Mouse (Mus musculus): ENCODE data around the gene Wnt1.
A peak's percentile ranks its signal among the peaks of the same experiment; 100 is the strongest.

Wnt1 gene

DNA sequence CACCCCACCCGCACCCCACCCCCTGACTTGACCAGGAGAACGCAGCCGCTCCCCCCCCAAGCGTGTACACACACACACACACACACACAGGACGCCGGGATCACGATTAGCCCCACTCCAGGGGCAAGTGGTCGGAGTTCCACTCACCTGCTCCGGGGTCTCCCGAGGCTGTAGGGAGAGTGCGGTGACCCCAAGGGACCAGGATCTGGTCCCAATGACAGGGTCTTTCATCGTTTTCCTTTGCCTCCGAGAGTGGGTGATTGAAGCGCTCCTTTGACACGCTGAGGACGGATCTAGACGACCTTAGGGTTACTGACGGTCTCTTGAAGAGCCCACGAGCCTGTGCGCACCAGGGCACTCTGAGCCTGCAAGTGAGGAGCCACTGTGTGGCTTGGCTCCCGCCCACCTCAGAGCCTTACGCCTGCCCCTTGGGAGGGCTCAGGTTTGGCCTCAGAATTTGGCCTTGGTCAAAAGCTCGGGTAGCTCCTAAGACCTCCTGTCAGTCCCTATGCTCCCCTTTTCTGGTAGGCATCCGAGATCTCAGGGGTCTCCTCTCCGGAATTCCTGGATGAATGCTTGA is 11.4 kb upstream of the Wnt1 start:
- no peak for DNase-seq (ENCODE audit: low read depth)

GRCm38 (mm10) chr15:98778806-98779205 is 10.9 kb upstream of the Wnt1 start:
- DNase-seq (ENCODE audit: low read depth) = no peak

GRCm38 (mm10) chr15:98780075-98780474 is 9.6 kb upstream of the Wnt1 start:
- peak; percentile 85 for DNase-seq (ENCODE audit: low read depth)

GRCm38 (mm10) chr15:98780573-98780972 is 9.1 kb upstream of the Wnt1 start:
- peak; percentile 97 for DNase-seq (ENCODE audit: low read depth)

GRCm38 (mm10) chr15:98781166-98781565 is 8.5 kb upstream of the Wnt1 start:
- DNase-seq (ENCODE audit: low read depth) = no peak

- peak; percentile 57 for DNase-seq (ENCODE audit: low read depth)
Measured at GRCm38 (mm10) chr15:98785744-98786143, 3.9 kb upstream of the Wnt1 start.

GRCm38 (mm10) chr15:98787930-98788329 is 1.7 kb upstream of the Wnt1 start:
- DNase-seq (ENCODE audit: low read depth) = peak; percentile 72

- peak; percentile 76 for DNase-seq (ENCODE audit: low read depth)
Measured at GRCm38 (mm10) chr15:98788972-98789660, 541 bp upstream of the Wnt1 start.

DNA sequence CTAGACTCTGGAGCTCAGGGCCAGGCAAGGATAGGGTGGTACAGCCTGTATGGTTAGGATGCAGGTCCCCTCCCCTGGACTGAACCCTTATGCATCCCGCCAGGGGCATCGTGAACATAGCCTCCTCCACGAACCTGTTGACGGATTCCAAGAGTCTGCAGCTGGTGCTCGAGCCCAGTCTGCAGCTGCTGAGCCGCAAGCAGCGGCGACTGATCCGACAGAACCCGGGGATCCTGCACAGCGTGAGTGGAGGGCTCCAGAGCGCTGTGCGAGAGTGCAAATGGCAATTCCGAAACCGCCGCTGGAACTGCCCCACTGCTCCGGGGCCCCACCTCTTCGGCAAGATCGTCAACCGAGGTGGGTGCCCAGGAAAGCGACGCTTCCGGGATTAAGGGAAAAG is 1.1 kb downstream of the Wnt1 start:
- no peak for DNase-seq (ENCODE audit: low read depth)

DNA sequence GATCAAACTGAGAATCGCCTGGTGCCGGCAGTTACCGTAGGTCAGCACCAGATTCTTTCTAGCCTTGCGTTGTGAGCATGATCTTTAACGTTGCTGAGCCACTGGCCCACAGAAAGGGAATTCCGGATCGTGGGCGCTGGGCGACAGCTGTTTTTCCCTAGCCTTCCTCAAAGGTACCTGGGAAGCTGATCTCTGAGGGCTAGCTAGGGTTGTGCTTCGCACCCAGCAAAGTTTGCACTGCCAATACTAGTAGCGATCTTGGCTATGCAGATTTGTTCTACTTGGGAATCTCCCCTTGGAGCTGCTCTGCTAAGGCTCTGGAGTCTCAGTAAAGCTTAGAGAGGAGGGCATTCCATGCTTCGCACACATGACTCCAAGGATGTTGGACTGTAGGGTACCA is 1.6 kb downstream of the Wnt1 start:
- no peak for DNase-seq (ENCODE audit: low read depth)

DNA sequence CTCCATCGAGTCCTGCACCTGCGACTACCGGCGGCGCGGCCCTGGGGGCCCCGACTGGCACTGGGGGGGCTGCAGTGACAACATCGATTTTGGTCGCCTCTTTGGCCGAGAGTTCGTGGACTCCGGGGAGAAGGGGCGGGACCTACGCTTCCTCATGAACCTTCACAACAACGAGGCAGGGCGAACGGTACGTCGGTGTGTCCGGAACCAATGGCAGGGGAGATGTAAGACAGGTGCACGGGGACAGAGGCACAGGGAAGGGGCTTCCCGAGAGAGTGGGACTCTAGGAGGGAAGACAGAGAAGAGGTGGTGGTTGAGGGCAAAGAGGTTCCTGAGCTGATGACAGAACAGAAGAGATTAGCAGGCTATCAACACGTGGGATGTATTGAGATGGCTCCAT is 2.1 kb downstream of the Wnt1 start:
- DNase-seq (ENCODE audit: low read depth) = no peak

DNA sequence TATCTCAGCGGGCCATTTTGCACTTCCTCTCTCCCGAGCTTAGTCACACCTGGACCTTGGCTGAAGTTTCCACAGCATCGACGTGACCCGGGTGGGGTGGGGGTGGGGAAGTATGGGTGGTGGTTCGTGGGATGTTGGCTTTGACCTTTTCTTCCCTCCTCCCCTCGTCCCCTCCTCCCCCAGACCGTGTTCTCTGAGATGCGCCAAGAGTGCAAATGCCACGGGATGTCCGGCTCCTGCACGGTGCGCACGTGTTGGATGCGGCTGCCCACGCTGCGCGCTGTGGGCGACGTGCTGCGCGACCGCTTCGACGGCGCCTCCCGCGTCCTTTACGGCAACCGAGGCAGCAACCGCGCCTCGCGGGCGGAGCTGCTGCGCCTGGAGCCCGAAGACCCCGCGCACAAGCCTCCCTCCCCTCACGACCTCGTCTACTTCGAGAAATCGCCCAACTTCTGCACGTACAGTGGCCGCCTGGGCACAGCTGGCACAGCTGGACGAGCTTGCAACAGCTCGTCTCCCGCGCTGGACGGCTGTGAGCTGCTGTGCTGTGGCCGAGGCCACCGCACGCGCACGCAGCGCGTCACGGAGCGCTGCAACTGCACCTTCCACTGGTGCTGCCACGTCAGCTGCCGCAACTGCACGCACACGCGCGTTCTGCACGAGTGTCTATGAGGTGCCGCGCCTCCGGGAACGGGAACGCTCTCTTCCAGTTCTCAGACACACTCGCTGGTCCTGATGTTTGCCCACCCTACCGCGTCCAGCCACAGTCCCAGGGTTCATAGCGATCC is 2.8 kb downstream of the Wnt1 start:
- DNase-seq (ENCODE audit: low read depth) = no peak

DNA sequence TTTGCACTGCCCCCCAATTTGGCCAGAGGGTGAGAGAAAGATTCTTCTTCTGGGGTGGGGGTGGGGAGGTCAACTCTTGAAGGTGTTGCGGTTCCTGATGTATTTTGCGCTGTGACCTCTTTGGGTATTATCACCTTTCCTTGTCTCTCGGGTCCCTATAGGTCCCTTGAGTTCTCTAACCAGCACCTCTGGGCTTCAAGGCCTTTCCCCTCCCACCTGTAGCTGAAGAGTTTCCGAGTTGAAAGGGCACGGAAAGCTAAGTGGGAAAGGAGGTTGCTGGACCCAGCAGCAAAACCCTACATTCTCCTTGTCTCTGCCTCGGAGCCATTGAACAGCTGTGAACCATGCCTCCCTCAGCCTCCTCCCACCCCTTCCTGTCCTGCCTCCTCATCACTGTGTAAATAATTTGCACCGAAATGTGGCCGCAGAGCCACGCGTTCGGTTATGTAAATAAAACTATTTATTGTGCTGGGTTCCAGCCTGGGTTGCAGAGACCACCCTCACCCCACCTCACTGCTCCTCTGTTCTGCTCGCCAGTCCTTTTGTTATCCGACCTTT is 3.6 kb downstream of the Wnt1 start:
- no peak for DNase-seq (ENCODE audit: low read depth)

- DNase-seq (ENCODE audit: low read depth) = peak; percentile 53
Measured at GRCm38 (mm10) chr15:98796803-98797595, 7.3 kb downstream of the Wnt1 start.

- DNase-seq (ENCODE audit: low read depth) = no peak
Measured at GRCm38 (mm10) chr15:98797835-98798492, 8.3 kb downstream of the Wnt1 start.

- DNase-seq (ENCODE audit: low read depth) = no peak
Measured at GRCm38 (mm10) chr15:98798903-98799302, 9.2 kb downstream of the Wnt1 start.

- peak; percentile 94 for DNase-seq (ENCODE audit: low read depth)
Measured at GRCm38 (mm10) chr15:98799396-98799795, 9.7 kb downstream of the Wnt1 start.

- no peak for DNase-seq (ENCODE audit: low read depth)
Measured at GRCm38 (mm10) chr15:98802926-98803325, 13.3 kb downstream of the Wnt1 start.

- peak; percentile 91 for DNase-seq (ENCODE audit: low read depth)
Measured at GRCm38 (mm10) chr15:98804054-98804453, 14.4 kb downstream of the Wnt1 start.

- DNase-seq (ENCODE audit: low read depth) = peak; percentile 80
Measured at GRCm38 (mm10) chr15:98805324-98806040, 15.8 kb downstream of the Wnt1 start.
